Mouse (Mus musculus): ENCODE results near the gene Armc2. TPM values are rescaled to one million over a fixed set of nuclear protein-coding genes. Genes with fewer than 3 reads are reported as not detected.

The Armc2 gene
- polyA plus RNA-seq (2014; fragmentation: Illumina TruSeq; extraction: RNeasy Lipid Tissue Mini Kit (QIAGEN cat#74804); ENCODE audit: low read depth, low replicate concordance): 25.3 TPM

GRCm38 (mm10) chr10:42018016-42018949, at the start of gene Armc2:
TSS of gene Armc2 (minus strand) at chr10:42018442.

Other genes starting within 250 kb of the Armc2 start
- gene Cep57l1, start 208.6 kb downstream of the Armc2 start, polyA plus RNA-seq (2014; fragmentation: Illumina TruSeq; extraction: RNeasy Lipid Tissue Mini Kit (QIAGEN cat#74804); ENCODE audit: low read depth, low replicate concordance): 3.2 TPM
- gene Sesn1, start 208.5 kb downstream of the Armc2 start, polyA plus RNA-seq (2014; fragmentation: Illumina TruSeq; extraction: RNeasy Lipid Tissue Mini Kit (QIAGEN cat#74804); ENCODE audit: low read depth, low replicate concordance): 104 TPM

Data from heart, adult 10 weeks (tissue).